Mouse (Mus musculus): Measurements from ENCODE around the gene Aplnr.

Aplnr gene

GRCm38 (mm10) chr2:85136831-85137520, 951 bp downstream of the Aplnr start:
- DNase-seq (ENCODE audit: low spot score in 2 of 2): no peak

- DNase-seq (ENCODE audit: low spot score in 2 of 2): peak in 1 of 2 experiments; percentile 15
These were observed 1.6 kb downstream of the Aplnr start for GRCm38 (mm10) chr2:85137601-85138140.

- peak in 1 of 2 experiments; percentile 35 for DNase-seq (ENCODE audit: low spot score in 2 of 2)
These were observed 2.1 kb downstream of the Aplnr start for GRCm38 (mm10) chr2:85138143-85138542.

- DNase-seq (ENCODE audit: low spot score in 2 of 2): no peak
These were observed 3.4 kb downstream of the Aplnr start for GRCm38 (mm10) chr2:85139393-85139792.

GRCm38 (mm10) chr2:85139846-85140245, 3.8 kb downstream of the Aplnr start:
- DNase-seq (ENCODE audit: low spot score in 2 of 2): no peak

- DNase-seq (ENCODE audit: low spot score in 2 of 2): no peak
These were observed 4.8 kb downstream of the Aplnr start for GRCm38 (mm10) chr2:85140833-85141232.

GRCm38 (mm10) chr2:85144908-85145307, 8.9 kb downstream of the Aplnr start:
- DNase-seq (ENCODE audit: low spot score in 2 of 2): no peak

GRCm38 (mm10) chr2:85145346-85145745, 9.3 kb downstream of the Aplnr start:
- DNase-seq (ENCODE audit: low spot score in 2 of 2): no peak

- DNase-seq (ENCODE audit: low spot score in 2 of 2): no peak
These were observed 11.5 kb downstream of the Aplnr start for GRCm38 (mm10) chr2:85147481-85147880.

- no peak for DNase-seq (ENCODE audit: low spot score in 2 of 2)
These were observed 14.3 kb downstream of the Aplnr start for GRCm38 (mm10) chr2:85150373-85150772.

- DNase-seq (ENCODE audit: low spot score in 2 of 2): no peak
These were observed 15.2 kb downstream of the Aplnr start for GRCm38 (mm10) chr2:85151233-85151632.

GRCm38 (mm10) chr2:85155334-85155733, 19.3 kb downstream of the Aplnr start:
- DNase-seq (ENCODE audit: low spot score in 2 of 2): no peak

- no peak for DNase-seq (ENCODE audit: low spot score in 2 of 2)
These were observed 20.1 kb downstream of the Aplnr start for GRCm38 (mm10) chr2:85156136-85156535.

- DNase-seq (ENCODE audit: low spot score in 2 of 2): no peak
These were observed 21.4 kb downstream of the Aplnr start for GRCm38 (mm10) chr2:85157382-85157781.

- no peak for DNase-seq (ENCODE audit: low spot score in 2 of 2)
These were observed 25.0 kb downstream of the Aplnr start for GRCm38 (mm10) chr2:85160901-85161637.

GRCm38 (mm10) chr2:85161638-85162093, 25.6 kb downstream of the Aplnr start:
- no peak for DNase-seq (ENCODE audit: low spot score in 2 of 2)

GRCm38 (mm10) chr2:85163311-85164047, 27.5 kb downstream of the Aplnr start:
- DNase-seq (ENCODE audit: low spot score in 2 of 2): no peak

- DNase-seq (ENCODE audit: low spot score in 2 of 2): no peak
These were observed 31.6 kb downstream of the Aplnr start for GRCm38 (mm10) chr2:85167624-85168023.

- no peak for DNase-seq (ENCODE audit: low spot score in 2 of 2)
These were observed 32.3 kb downstream of the Aplnr start for GRCm38 (mm10) chr2:85168327-85168726.

GRCm38 (mm10) chr2:85172071-85172762, 36.2 kb downstream of the Aplnr start:
- DNase-seq (ENCODE audit: low spot score in 2 of 2): no peak

- DNase-seq (ENCODE audit: low spot score in 2 of 2): no peak
These were observed 36.7 kb downstream of the Aplnr start for GRCm38 (mm10) chr2:85172763-85173103.

- no peak for DNase-seq (ENCODE audit: low spot score in 2 of 2)
These were observed 37.5 kb downstream of the Aplnr start for GRCm38 (mm10) chr2:85173545-85173944.

Measured in right cerebral cortex, postnatal 10 days (tissue).